Mouse (Mus musculus): ENCODE measurements around the gene Rtp3. TPM values are rescaled to one million over a fixed set of nuclear protein-coding genes. Genes with fewer than 3 reads are reported as not detected.

Gene Rtp3
- polyA plus RNA-seq, 1 experiment from 2014 or later, result 1.3 TPM

GRCm38 (mm10) chr9:110987331-110987730, 3.1 kb downstream of the Rtp3 start:
- H3K27ac ChIP-seq (ENCODE audit: low read length), result no peak overlapping the region
- H3K4me3 ChIP-seq (replicated peaks; ENCODE audit: low read length), result no peak overlapping the region
- no peaks in the 10 kb centered on the region for H3K4me1 ChIP-seq (ENCODE audit: control insufficient read depth, insufficient read depth, low read length)
- H3K36me3 ChIP-seq (ENCODE audit: control insufficient read depth, insufficient read depth, low read length), result no peaks in the 10 kb centered on the region
- WGBS, result 66% methylated on average over 4 of the region's 4 CpGs
- no peak overlapping the region for H3K9ac ChIP-seq (ENCODE audit: low read length)
- ATAC-seq (ENCODE audit: insufficient read depth, low FRiP score), result no peak
- no peaks in the 10 kb centered on the region for H3K27me3 ChIP-seq (ENCODE audit: control insufficient read depth, insufficient read depth, low read length)
- no peak overlapping the region for H3K4me2 ChIP-seq (ENCODE audit: low read depth, low read length)
- H3K9me3 ChIP-seq (replicated peaks; ENCODE audit: control insufficient read depth, low read length), result no peaks in the 10 kb centered on the region

GRCm38 (mm10) chr9:110985951-110986350, 4.4 kb downstream of the Rtp3 start:
- no peaks in the 10 kb centered on the region for H3K9me3 ChIP-seq (replicated peaks; ENCODE audit: control insufficient read depth, low read length)
- no peaks in the 10 kb centered on the region for H3K4me1 ChIP-seq (ENCODE audit: control insufficient read depth, insufficient read depth, low read length)
- ATAC-seq (ENCODE audit: insufficient read depth, low FRiP score), result no peak
- no peak overlapping the region for H3K4me3 ChIP-seq (replicated peaks; ENCODE audit: low read length)
- H3K36me3 ChIP-seq (ENCODE audit: control insufficient read depth, insufficient read depth, low read length), result no peaks in the 10 kb centered on the region
- no peak overlapping the region for H3K27ac ChIP-seq (ENCODE audit: low read length)
- no peak overlapping the region for H3K4me2 ChIP-seq (ENCODE audit: low read depth, low read length)
- no peak overlapping the region for H3K9ac ChIP-seq (ENCODE audit: low read length)
- H3K27me3 ChIP-seq (ENCODE audit: control insufficient read depth, insufficient read depth, low read length), result no peaks in the 10 kb centered on the region
- 87% methylated on average over 8 of the region's 8 CpGs for WGBS

- Histone ChIP-seq H3K4me2 (ENCODE audit: low read depth, low read length) (no peak overlapping the region), H3K4me3 (replicated peaks; ENCODE audit: low read length) (no peak overlapping the region), H3K27me3 (ENCODE audit: control insufficient read depth, insufficient read depth, low read length) (no peaks in the 10 kb centered on the region), H3K4me1 (ENCODE audit: control insufficient read depth, insufficient read depth, low read length) (no peaks in the 10 kb centered on the region), H3K9me3 (replicated peaks; ENCODE audit: control insufficient read depth, low read length) (no peaks in the 10 kb centered on the region), H3K36me3 (ENCODE audit: control insufficient read depth, insufficient read depth, low read length) (no peaks in the 10 kb centered on the region), H3K9ac (ENCODE audit: low read length) (no peak overlapping the region), H3K27ac (ENCODE audit: low read length) (no peak overlapping the region)
- WGBS, result 91% methylated on average over 5 of the region's 5 CpGs
- no peak for ATAC-seq (ENCODE audit: insufficient read depth, low FRiP score)
Measured at GRCm38 (mm10) chr9:110985541-110985940, 4.8 kb downstream of the Rtp3 start.

GRCm38 (mm10) chr9:110984096-110984495, 6.3 kb downstream of the Rtp3 start:
- no peaks in the 10 kb centered on the region for H3K9me3 ChIP-seq (replicated peaks; ENCODE audit: control insufficient read depth, low read length)
- no peak overlapping the region for H3K4me2 ChIP-seq (ENCODE audit: low read depth, low read length)
- H3K27ac ChIP-seq (ENCODE audit: low read length), result no peak overlapping the region
- WGBS, result 90% methylated on average over 9 of the region's 9 CpGs
- H3K4me1 ChIP-seq (ENCODE audit: control insufficient read depth, insufficient read depth, low read length), result no peaks in the 10 kb centered on the region
- H3K9ac ChIP-seq (ENCODE audit: low read length), result no peak overlapping the region
- no peak for ATAC-seq (ENCODE audit: insufficient read depth, low FRiP score)
- H3K36me3 ChIP-seq (ENCODE audit: control insufficient read depth, insufficient read depth, low read length), result no peaks in the 10 kb centered on the region
- no peaks in the 10 kb centered on the region for H3K27me3 ChIP-seq (ENCODE audit: control insufficient read depth, insufficient read depth, low read length)
- H3K4me3 ChIP-seq (replicated peaks; ENCODE audit: low read length), result no peak overlapping the region

GRCm38 (mm10) chr9:110982351-110982750, 8.0 kb downstream of the Rtp3 start:
- H3K36me3 ChIP-seq (ENCODE audit: control insufficient read depth, insufficient read depth, low read length), result no peaks in the 10 kb centered on the region
- no peak overlapping the region for H3K4me2 ChIP-seq (ENCODE audit: low read depth, low read length)
- WGBS, result 67% methylated on average over 4 of the region's 4 CpGs
- H3K4me1 ChIP-seq (ENCODE audit: control insufficient read depth, insufficient read depth, low read length), result no peaks in the 10 kb centered on the region
- no peaks in the 10 kb centered on the region for H3K9me3 ChIP-seq (replicated peaks; ENCODE audit: control insufficient read depth, low read length)
- H3K9ac ChIP-seq (ENCODE audit: low read length), result no peak overlapping the region
- no peak overlapping the region for H3K27ac ChIP-seq (ENCODE audit: low read length)
- no peaks in the 10 kb centered on the region for H3K27me3 ChIP-seq (ENCODE audit: control insufficient read depth, insufficient read depth, low read length)
- no peak for ATAC-seq (ENCODE audit: insufficient read depth, low FRiP score)
- H3K4me3 ChIP-seq (replicated peaks; ENCODE audit: low read length), result no peak overlapping the region

- Histone ChIP-seq H3K27ac (ENCODE audit: low read length) (no peak overlapping the region), H3K4me1 (ENCODE audit: control insufficient read depth, insufficient read depth, low read length) (no peaks in the 10 kb centered on the region), H3K4me3 (replicated peaks; ENCODE audit: low read length) (no peak overlapping the region), H3K9ac (ENCODE audit: low read length) (no peak overlapping the region), H3K27me3 (ENCODE audit: control insufficient read depth, insufficient read depth, low read length) (no peaks in the 10 kb centered on the region), H3K36me3 (ENCODE audit: control insufficient read depth, insufficient read depth, low read length) (no peaks in the 10 kb centered on the region), H3K4me2 (ENCODE audit: low read depth, low read length) (no peak overlapping the region), H3K9me3 (replicated peaks; ENCODE audit: control insufficient read depth, low read length) (no peaks in the 10 kb centered on the region)
- ATAC-seq (ENCODE audit: insufficient read depth, low FRiP score), result no peak
- WGBS, result 87% methylated on average over 11 of the region's 11 CpGs
Measured at GRCm38 (mm10) chr9:110979411-110979810, 11.0 kb downstream of the Rtp3 start.

GRCm38 (mm10) chr9:110965910-110966231, 24.5 kb downstream of the Rtp3 start:
- Histone ChIP-seq H3K9ac (ENCODE audit: low read length) (no peak overlapping the region), H3K27me3 (ENCODE audit: control insufficient read depth, insufficient read depth, low read length) (no peaks in the 10 kb centered on the region), H3K27ac (ENCODE audit: low read length) (no peak overlapping the region), H3K36me3 (ENCODE audit: control insufficient read depth, insufficient read depth, low read length) (no peaks in the 10 kb centered on the region), H3K4me3 (replicated peaks; ENCODE audit: low read length) (no peak overlapping the region), H3K4me2 (ENCODE audit: low read depth, low read length) (no peak overlapping the region), H3K9me3 (replicated peaks; ENCODE audit: control insufficient read depth, low read length) (no peaks in the 10 kb centered on the region), H3K4me1 (ENCODE audit: control insufficient read depth, insufficient read depth, low read length) (no peaks in the 10 kb centered on the region)
- ATAC-seq (ENCODE audit: insufficient read depth, low FRiP score), result no peak
- 63% methylated on average over 2 of the region's 2 CpGs for whole genome bisulfite sequencing

- WGBS, result 88% methylated on average over 22 of the region's 22 CpGs
- Histone ChIP-seq H3K4me2 (ENCODE audit: low read depth, low read length) (no peak overlapping the region), H3K4me3 (replicated peaks; ENCODE audit: low read length) (no peak overlapping the region), H3K27me3 (ENCODE audit: control insufficient read depth, insufficient read depth, low read length) (no peaks in the 10 kb centered on the region), H3K27ac (ENCODE audit: low read length) (no peak overlapping the region), H3K4me1 (ENCODE audit: control insufficient read depth, insufficient read depth, low read length) (no peaks in the 10 kb centered on the region), H3K9ac (ENCODE audit: low read length) (no peak overlapping the region), H3K9me3 (replicated peaks; ENCODE audit: control insufficient read depth, low read length) (no peaks in the 10 kb centered on the region), H3K36me3 (ENCODE audit: control insufficient read depth, insufficient read depth, low read length) (no peaks in the 10 kb centered on the region)
- no peak for ATAC-seq (ENCODE audit: insufficient read depth, low FRiP score)
Measured at GRCm38 (mm10) chr9:110965062-110965909, 25.1 kb downstream of the Rtp3 start.

- WGBS, result 86% methylated on average over 8 of the region's 8 CpGs
- Histone ChIP-seq H3K27me3 (ENCODE audit: control insufficient read depth, insufficient read depth, low read length) (no peaks in the 10 kb centered on the region), H3K4me1 (ENCODE audit: control insufficient read depth, insufficient read depth, low read length) (no peaks in the 10 kb centered on the region), H3K9ac (ENCODE audit: low read length) (no peak overlapping the region), H3K27ac (ENCODE audit: low read length) (no peak overlapping the region), H3K9me3 (replicated peaks; ENCODE audit: control insufficient read depth, low read length) (no peaks in the 10 kb centered on the region), H3K36me3 (ENCODE audit: control insufficient read depth, insufficient read depth, low read length) (no peaks in the 10 kb centered on the region), H3K4me2 (ENCODE audit: low read depth, low read length) (no peak overlapping the region), H3K4me3 (replicated peaks; ENCODE audit: low read length) (no peak overlapping the region)
- no peak for ATAC-seq (ENCODE audit: insufficient read depth, low FRiP score)
Measured at GRCm38 (mm10) chr9:110963566-110964115, 26.7 kb downstream of the Rtp3 start.
